Mouse (Mus musculus) urinary bladder, postnatal 25 days (tissue): Measurements from ENCODE around the gene Dmrtc2.
"Not testable (repeated sequence)": the region's sequence is repeated elsewhere in the genome, so short reads cannot be mapped to it uniquely, and the experiment has no call there.

Experiments used
- DNase-seq: peaks from one replicate; pipeline ENCODE4 v3.0.0; 2022; ENCODE audit warnings: low spot score

The Dmrtc2 gene

DNA sequence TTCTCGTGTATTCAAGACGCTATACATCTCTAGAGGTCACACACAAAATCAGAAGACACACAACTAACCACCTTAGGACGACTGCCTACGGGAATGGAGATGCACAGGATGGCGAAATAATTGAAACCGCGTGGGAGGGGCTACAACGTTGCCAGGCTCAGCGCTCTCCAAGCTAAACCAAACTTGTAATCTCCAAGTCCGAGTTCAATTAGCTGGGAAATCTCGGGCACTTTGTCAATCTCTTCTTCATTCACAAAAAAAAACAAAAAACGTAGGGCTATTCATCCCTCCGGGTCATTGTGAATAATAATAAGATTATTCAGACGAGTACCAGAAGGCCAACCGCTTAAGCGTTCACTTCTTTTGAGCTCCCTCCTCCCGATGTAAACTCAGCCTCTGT is 777 bp upstream of the Dmrtc2 start:
- no peak for DNase-seq

DNA sequence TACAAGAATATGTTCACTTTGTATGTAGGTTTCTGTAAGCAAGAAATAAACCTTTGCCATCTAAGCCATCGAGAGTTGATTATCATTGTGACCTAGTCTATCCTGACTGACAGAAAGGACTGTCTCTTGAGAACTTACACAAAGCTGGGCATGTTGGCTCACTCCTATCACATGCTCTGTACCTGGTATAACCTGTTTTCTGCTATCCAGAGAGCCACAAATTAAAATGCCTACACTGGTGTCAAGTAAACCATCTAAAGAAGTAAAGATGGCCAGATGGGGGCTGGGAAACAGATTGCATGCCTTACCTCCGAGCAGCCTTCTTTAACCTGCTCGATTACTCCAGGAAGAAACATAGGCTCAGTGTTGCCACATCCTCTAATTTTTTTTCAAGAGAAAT is 7.7 kb downstream of the Dmrtc2 start:
- no peak for DNase-seq

DNA sequence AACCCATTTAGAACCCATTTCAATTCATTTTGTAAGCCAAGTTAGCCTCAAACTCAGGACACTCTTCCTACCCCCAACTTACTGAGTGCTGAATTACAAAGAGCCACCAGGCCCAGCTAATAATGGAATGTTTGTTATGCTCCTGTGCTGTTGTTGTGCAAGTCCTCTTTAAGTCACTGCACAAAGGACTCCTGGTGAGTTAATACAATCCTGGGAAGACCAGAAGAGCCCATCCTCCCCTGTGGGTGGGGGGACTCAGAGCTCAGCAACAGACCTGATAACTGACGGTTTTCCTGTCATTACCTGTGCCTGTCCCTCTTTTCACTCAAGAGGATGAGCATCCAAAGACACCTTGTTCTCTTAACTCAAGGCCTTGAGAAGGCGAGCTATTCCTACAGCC is 9.8 kb downstream of the Dmrtc2 start:
- DNase-seq, result no peak

DNA sequence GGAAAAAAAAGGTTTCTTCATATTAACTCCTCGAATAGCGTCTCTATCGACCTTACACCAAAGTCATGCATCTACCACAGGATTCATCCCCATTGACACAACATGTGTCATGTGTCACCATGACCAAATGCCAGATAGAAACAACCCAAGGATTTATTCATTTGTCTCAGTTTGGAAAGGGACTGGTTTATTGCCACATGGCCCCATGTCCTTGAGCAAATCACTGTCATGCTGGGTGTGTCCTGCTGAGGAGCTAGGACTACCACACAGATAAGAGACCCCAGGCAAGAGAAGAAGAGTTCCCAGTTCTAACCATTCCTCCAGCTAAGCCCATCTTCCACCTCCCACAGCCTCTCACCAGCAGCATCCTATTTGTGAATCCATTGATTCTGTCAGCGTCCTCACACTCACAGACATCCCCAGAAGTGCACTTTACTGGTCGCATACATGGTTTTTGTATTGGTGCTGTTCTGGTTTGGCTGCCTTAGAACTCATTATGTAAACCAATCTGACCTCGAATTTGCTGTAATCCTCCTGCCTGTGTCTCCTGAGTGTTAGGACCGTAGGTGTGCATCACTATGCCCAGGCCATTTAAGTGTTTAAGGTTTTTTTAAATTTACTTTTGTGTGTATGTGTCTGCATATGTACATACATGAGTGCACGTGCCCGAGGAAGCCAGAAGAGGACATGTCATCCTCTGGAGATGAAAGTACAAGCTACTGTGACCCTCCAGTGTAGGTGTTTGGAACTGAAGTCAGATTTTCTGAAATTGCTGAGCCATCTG is 12.8 kb downstream of the Dmrtc2 start:
- no peak for DNase-seq

DNA sequence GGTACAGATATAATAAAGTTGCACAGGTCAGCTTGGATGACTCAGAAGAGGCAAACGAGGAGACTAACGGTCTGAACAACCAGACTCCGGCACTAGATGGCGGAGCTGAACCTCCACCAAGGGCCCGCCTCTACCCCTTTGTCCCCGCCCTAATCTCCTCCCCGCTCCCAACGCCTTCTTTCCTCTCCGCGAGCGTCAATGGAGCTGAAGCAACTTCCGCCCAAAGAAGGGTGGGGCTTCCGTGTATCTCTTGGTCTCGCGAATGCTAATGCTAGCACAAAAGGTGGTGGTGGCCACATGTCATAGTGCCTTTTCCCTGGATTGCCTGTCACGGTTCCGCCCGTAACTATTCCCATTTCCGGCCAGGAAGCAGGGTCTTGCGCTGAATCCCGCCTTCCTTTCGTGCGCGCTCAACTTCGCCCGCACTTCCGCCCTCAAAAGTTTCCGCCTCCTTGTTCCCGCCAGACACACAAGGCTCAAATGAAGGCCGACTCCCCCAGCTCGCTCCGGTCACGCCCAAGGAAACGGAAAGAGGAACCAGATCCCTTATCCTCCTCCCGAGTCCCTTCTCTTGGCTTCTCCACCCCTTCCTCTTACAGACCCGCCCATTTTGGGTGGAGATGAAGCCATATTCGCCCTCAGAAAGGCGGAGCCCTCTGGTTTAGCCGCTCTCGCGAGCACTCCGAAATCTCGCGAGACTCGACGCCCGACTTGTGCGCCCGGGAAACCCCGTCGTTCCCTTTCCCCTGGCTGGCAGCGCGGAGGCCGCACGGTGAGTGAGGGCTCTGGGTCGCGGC is 14.2 kb downstream of the Dmrtc2 start, which contains the start of gene Rps19:
Rps19 (plus strand) TSS at position 476 of the 797 bp plus-strand sequence.
- DNase-seq, result peak; percentile 98

DNA sequence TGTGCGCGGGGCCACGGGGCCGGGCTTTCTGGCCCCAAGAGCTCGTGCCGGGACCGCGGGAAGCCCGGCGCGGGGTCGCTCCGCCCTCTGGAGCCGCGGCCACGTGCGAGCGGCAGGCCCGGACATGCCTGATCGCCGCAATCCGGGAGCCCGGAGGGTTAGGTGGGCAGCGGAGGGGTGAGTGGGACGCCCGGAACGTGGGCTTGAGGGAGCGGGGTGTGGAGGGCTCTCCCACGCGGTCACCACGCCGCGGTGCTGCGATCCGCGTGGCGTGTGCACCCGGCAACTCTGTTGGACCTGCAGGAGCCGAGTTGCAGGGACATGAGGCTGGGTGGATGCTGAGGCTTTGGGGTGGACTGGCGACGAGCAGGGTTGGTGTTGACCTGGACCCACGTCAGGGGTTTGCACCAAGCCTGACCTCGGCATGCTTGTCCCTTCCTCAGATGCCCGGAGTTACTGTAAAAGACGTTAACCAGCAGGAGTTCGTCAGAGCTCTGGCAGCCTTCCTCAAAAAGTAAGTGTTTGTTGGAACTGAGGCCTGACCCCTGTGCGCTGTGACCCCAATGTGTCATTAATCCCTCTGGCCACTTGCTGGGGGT is 14.9 kb downstream of the Dmrtc2 start:
- DNase-seq, result no peak

DNA sequence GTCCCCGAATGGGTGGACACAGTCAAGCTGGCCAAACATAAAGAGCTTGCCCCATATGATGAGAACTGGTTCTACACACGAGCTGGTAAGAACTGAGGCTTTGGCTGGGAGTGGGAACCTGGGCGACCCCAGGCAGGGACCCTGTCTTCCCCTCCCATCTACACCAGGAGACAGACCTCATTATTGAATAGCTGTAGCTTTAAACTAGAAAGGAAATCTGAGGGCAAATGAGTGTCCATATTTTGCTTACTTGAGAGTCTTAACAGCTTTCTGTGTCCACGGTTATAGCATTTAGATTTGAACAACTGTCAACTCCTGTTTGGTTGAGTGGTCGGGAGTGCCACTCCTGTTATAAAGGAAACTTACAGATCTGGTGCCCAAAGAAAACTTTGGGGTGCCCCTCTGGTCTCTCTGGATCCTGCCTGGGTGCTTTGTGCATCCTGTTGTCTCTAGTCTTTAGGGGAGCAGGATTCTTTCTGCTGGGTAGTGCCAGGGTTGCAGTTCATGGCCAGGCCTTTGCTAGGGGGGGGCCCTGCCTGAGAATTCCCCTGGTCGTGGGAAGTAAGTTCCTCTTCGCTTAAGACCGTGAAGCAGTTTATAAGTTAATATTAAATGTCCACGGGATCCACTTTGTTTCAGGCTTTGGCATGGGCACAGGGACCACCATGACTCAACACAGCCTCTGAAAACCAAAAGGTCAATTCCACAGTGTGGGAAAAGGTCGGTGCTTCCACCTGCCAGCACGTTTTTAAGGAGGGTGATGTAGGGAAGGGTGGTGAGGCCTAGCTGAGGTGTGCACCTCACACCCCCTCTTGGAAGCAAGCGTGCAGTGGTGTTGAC is 15.8 kb downstream of the Dmrtc2 start:
- no peak for DNase-seq

DNA sequence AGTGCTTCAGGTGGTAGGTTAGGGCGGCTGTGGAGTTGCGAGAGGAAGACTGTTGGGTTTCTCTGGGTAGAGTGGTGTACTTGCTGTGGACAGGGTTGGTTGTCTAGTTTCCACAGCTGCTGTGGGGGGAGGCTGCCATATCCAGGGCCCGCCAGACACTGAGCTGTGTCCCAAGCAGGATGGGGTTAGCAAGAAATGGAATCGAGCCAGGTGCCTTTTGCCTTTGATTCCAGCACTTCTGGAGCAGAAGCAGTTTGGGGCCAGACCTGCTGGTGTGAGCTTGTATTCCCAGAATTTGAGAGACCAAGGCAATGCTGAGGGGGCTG is 16.4 kb downstream of the Dmrtc2 start:
- DNase-seq, result no peak

DNA sequence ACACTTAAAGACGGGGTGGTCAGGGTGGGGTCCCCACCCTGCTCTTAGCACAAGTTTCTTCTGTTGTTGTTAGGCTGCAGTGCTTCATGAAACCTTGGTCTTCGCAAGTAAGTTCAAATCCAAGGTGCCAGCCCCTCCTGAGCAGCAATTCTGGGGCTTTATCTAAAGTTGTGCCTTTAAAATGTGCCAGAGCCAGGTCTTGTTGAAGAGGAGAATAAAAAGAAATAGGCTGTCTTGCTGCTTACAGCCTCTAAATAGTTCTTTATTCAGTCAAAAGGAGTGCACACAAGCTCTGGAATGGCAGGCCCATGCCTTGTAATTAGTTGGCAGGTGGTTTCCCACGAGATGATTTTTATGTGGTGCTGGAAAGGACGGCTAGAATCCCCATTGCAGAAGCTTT is 17.2 kb downstream of the Dmrtc2 start:
- DNase-seq, result no peak

DNA sequence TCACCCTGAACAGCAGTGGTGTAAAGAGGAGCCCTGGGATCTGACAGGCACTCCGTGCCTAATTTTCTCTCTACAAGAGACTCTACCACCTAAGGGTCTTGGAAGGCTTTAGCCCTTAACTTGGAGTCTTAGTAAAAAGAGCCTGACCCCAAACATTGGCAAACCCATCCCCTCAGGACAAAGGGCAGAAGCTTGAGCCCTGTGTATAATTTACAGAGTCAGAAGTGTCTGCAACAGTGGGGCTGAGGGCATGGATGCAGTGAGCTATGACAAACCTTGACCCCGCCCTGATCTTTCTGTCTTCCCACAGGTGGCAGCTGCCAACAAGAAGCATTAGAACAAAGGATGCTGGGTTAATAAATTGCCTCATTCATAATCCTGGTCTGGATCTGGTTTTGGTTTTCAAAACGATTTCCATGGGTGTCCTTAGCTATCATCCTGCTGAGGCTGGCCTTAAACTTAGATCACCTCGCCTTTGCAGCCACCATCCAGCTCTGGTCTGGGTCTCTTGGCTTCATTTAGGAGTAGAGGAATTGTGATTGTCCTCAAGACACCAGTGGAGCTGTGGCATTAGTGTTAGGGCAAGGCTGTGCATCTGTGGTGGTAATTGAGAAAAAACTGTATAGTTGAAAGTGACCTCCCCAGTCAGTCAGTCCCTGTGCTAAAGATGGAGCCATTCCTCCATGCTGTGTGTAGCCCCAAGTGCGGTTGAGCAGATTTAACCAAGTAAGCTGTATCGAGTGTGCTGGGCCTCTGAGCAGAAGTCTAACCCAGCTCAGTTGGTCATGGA is 19.8 kb downstream of the Dmrtc2 start:
- no peak for DNase-seq

DNA sequence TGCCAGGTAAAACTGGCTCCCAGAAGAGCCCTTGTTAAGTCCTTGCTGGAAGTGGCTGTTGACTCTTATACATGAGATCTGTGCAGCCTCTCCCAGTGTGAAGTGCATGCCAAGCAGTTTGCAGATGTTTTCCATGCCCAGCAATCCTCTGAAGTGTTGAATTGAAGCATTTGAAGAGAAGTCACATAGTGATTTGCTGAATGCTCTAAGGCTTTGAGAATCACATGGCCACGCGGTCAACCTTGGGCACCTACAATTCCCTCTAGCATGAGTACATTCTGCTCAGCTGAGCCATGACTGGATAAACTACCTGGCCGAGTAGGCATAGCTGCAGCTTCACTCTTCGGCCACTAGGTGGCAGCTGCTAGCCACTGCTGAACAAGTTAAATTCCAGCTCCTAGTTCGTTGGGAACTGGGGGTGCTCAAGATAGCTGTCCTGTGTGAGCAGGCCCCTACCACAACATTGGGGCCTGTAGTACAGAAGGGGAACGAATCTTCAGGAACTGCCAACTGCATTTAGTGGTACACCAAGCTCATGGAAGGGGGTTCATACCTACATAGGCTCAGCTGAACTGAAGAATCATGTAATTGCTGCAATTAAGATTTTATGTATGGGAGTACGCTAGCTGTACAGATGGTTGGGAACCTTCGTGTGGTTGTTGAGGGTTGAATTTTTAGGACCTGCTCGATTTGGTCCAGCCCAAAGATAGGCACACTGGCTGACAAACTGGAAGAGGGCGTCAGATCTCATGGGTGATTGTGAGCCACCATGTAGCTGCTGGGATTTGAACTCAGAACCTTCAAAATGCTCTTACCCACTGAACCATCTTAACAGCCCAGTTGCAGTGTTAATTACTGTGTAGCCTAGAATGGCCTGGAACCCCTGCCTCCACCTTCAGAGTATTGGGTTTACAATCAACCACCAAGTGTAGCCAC is 20.7 kb downstream of the Dmrtc2 start:
- DNase-seq, result peak; percentile 63

DNA sequence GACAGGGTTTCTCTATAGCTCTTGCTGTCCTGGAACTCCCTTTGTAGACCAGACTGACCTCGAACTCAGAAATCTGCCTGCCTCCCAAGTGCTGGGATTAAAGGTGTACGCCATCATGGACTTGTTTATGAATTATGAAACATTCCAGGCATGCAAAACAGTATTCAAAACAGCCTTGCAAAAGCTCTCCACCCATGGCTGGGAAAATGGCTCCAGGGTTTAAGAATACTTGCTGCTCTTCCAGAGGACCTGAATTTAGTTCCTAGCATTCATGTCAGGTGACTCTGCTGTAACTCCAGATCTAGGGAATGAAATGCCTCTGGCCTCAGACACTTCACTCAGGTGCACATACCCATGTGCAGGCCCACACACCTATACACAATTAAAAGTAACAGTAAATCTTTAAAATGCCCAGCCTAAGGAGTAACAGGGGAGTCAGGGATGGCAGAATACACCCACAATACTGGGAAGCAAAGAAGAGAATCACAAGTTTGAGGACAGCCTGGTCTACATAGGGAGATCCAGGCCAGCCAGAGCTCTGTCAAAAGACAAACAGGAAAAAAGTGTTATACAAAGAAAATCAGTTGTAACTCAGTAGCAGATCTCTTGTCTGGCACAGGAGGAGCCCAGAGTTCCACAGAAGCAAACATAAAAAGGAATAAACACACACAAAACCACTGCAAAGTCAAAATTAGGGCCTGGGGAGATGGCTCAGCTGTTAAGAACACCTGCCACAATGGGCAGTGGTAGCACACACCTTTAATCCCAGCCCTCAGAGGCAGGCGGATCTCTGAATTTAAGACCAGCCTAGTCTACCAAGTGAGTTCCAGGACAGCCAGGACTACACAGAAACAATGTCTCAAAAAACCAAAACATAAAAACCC is 21.6 kb downstream of the Dmrtc2 start:
- no peak for DNase-seq

DNA sequence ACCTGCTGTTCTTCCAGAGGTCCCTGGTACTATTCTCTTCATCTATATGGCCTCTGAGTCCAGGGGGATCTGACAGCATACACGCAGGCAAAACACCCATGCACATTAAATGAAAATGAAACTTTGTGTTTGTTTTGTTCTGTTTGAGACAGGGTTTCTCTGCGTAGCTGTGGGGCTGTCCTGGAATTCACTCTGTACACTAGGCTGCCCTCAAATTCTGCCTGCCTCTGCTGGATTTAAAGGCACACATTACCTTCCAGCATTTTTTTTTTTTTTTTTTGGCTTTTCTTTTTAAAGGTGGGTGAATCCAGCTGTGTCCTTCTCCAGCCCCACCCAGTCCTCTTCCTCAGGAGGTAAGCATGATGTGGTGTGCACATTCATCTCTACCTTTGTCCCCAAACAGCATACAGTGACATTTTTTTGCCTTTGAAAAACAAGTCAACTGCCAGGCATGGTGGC is 22.3 kb downstream of the Dmrtc2 start:
- DNase-seq, result no peak

DNA sequence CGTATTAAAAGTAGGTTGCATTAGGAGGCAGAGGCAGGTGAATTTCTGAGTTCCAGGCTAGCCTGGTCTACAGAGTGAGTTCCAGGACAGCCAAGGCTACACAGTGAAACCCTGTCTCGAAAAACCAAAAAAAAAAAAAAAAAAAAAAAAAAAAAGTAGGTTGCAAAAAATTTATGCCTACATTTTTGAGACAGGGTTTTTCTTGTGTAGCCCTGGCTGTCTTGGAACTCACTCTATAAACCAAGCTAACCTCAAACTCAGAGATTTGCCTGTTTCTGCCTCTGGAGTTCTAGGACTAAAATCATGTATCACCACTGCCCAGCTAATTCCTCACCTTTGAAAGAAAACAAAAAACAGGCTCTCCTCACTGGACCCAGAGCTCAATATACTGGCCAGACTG is 25.9 kb downstream of the Dmrtc2 start:
- DNase-seq, result not testable (repeated sequence)

DNA sequence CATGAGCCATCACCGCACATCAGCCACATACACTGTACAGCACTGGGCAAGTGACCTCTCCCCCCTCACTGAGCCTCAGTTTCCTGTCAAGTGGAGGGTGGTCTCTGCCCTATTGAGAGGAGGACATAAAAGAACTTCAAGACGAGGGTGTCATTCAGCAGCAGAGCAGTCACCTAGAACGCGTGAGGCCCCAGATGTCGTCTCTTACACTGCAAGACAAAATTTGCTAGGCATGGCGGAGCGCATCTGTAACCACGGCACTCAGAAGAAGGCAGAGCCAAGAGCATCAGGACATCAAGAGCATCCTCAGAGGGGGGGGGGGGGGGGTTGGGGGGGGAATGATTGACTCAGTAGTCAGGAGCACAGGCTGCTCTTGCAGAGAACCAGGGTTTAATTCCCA is 26.4 kb downstream of the Dmrtc2 start:
- no peak for DNase-seq

DNA sequence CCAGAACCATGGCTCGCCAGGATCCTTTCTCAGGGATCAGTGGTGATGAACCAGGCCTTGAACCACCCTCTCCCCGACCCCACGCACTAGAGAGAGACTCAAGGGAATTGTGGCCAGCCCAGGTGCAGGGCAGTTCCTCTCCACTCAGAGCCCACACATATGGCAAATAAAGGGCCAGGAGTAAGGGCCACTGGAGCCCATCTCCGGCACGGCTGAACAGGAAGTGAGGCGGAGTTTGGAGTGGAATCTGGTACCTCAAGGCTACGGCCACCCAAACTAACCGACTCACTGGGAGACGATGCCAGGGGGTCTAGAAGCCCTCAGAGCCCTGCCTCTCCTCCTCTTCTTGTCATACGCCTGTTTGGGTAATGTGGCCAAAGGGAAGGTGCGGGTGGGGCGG is 27.4 kb downstream of the Dmrtc2 start, which contains the start of gene Cd79a:
Cd79a (plus strand) TSS at position 158 of the 400 bp plus-strand sequence.
- no peak for DNase-seq

DNA sequence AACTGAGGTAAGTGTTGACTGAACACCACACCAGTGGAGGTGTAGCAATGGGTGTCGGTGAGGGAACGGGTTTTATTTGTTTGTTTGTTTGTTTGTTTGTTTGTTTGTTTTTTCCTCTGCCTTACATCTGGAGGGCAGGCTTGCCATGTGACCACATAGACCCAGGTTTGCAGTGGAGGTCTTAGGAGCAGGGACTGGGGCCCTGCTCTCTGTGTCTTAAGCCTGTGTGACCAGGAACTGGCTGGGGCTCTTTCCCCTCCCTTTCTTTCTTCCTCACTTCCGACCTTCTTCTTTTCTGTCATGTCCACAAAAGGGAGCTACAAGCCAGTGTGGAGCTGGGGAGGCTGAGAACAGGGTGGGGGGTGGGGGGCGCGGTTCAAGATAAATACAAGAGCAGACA is 28.1 kb downstream of the Dmrtc2 start:
- no peak for DNase-seq

DNA sequence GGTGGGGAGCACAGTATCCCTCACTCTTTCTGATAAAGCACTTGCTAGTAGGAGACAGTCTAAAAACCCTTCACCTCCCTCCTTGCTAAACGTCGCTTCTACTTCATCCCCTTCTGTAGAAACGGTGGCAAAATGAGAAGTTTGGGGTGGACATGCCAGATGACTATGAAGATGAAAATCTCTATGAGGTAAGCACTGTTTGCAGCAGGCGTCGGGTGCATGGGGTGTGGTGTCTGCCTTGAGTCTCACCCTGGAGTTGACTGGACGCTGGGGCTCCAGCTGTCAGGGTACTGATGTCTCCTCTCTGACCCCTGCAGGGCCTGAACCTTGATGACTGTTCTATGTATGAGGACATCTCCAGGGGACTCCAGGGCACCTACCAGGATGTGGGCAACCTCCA is 31.3 kb downstream of the Dmrtc2 start:
- DNase-seq, result no peak

DNA sequence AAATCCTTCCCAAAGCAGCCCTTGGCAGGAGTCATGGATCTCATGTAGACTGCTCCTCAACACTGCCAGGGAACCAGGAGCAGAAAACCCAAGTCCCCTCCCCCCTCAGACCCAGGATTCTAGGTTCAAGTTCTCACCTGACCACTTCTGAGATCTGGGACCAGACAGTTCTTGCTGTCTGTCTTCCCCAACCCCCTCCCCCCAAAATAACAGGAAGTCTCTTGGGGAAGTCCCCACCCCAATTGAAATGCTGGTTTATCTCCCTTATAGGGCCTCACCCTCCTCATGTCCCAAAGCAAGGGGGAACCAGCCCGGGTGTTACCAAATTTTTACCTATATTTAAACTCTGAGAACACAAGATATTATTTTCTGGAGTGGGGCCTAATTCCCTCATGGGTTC is 32.0 kb downstream of the Dmrtc2 start:
- DNase-seq, result no peak
